In the genomic region with DNA sequence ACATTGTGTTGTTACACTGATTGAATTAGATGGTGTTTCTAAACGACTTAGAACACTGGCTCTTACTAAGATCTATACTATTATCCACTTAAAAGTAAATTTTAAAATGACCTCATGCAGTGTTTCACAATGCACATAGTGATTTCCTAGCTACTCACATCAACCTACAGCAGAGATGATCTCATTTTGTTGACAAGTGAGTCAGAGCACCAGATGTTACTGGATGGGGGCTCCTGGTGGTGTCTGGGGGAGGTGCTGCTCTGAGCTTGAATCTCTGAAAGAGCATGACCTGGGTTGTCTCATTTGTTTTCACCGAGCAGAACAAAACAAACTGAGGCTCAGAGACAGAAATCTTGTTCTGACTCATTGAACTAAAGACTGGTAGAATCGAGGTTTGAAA, we compare ENCODE assay signal across 19 mouse cellular contexts.
DNase-seq lines count a peak whose midpoint lies in the region; ATAC-seq and TF ChIP-seq lines count a peak whose summit lies in the region.
"Had no signal": no experiment of that assay in that cellular context is flagged by ENCODE, and none has a peak within 500 bp of the region (broad histone marks: within the 10 kb centered on the region; RNA-seq: fewer than 3 reads in every experiment).

No protein-coding gene starts in this region.

- 11% methylated on average over 3 of the region's 3 CpGs for WGBS in forebrain, postnatal 0 days
- 19% methylated on average over 3 of the region's 3 CpGs for WGBS in forebrain, embryonic 13.5 days
- 40% methylated on average over 3 of the region's 3 CpGs for WGBS in liver, postnatal 0 days (ENCODE audit: insufficient replicate concordance)
- 31% methylated on average over 3 of the region's 3 CpGs for WGBS in liver, embryonic 12.5 days (ENCODE audit: insufficient replicate concordance)
- WGBS in kidney, embryonic 15.5 days = 22% methylated on average over 3 of the region's 3 CpGs

- no peak for TF ChIP-seq CTCF in forebrain, postnatal 0 days (IDR thresholded peaks at IDR 0.05; ENCODE audit: low read depth)
- no peak for TF ChIP-seq CTCF in liver, postnatal 0 days (IDR thresholded peaks at IDR 0.05; ENCODE audit: low read depth)

- H3K27me3 ChIP-seq in forebrain, postnatal 0 days (ENCODE audit: insufficient read depth, low read length) = no peaks in the 10 kb centered on the region
- no peaks in the 10 kb centered on the region for H3K27me3 ChIP-seq in forebrain, embryonic 13.5 days
- H3K27me3 ChIP-seq in liver, postnatal 0 days (ENCODE audit: insufficient read depth, low read length) = no peaks in the 10 kb centered on the region
- H3K27me3 ChIP-seq in liver, embryonic 12.5 days (replicated peaks) = no peaks in the 10 kb centered on the region
- H3K27me3 ChIP-seq in kidney, embryonic 15.5 days = no peaks in the 10 kb centered on the region
- H3K27me3 ChIP-seq: embryonic facial prominence, embryonic 13.5 days; hindbrain, embryonic 12.5 days; limb, embryonic 15.5 days; stomach, embryonic 15.5 days had no signal

- no peaks in the 10 kb centered on the region for H3K4me1 ChIP-seq in forebrain, postnatal 0 days (ENCODE audit: insufficient read depth)
- peaks cover 3% of the 10 kb centered on the region; the same call in 1 of the 2 replicates for H3K4me1 ChIP-seq in forebrain, embryonic 13.5 days
- H3K4me1 ChIP-seq in liver, postnatal 0 days (ENCODE audit: insufficient read depth) = no peaks in the 10 kb centered on the region
- no peaks in the 10 kb centered on the region for H3K4me1 ChIP-seq in liver, embryonic 12.5 days
- no peaks in the 10 kb centered on the region for H3K4me1 ChIP-seq in kidney, embryonic 15.5 days
- H3K4me1 ChIP-seq: embryonic facial prominence, embryonic 13.5 days; hindbrain, embryonic 12.5 days; limb, embryonic 15.5 days; stomach, embryonic 15.5 days had no signal

- H3K36me3 ChIP-seq in forebrain, postnatal 0 days (ENCODE audit: insufficient read depth) = no peaks in the 10 kb centered on the region
- no peaks in the 10 kb centered on the region for H3K36me3 ChIP-seq in forebrain, embryonic 13.5 days (ENCODE audit: poor library complexity, severe bottlenecking)
- no peaks in the 10 kb centered on the region for H3K36me3 ChIP-seq in liver, postnatal 0 days (replicated peaks; ENCODE audit: insufficient read depth, low read length)
- no peaks in the 10 kb centered on the region for H3K36me3 ChIP-seq in liver, embryonic 12.5 days
- no peaks in the 10 kb centered on the region for H3K36me3 ChIP-seq in kidney, embryonic 15.5 days
- H3K36me3 ChIP-seq: embryonic facial prominence, embryonic 13.5 days; G1E; hindbrain, embryonic 12.5 days; limb, embryonic 15.5 days; stomach, embryonic 15.5 days had no signal

- no peak overlapping the region for H3K9ac ChIP-seq in forebrain, postnatal 0 days
- no peak overlapping the region for H3K9ac ChIP-seq in forebrain, embryonic 13.5 days
- H3K9ac ChIP-seq in liver, postnatal 0 days (replicated peaks) = no peak overlapping the region
- no peak overlapping the region for H3K9ac ChIP-seq in liver, embryonic 12.5 days
- no peak overlapping the region for H3K9ac ChIP-seq in kidney, embryonic 15.5 days
- H3K9ac ChIP-seq: embryonic facial prominence, embryonic 13.5 days; hindbrain, embryonic 12.5 days; limb, embryonic 15.5 days; stomach, embryonic 15.5 days had no signal

- H3K9me3 ChIP-seq in forebrain, postnatal 0 days (ENCODE audit: low read length) = no peaks in the 10 kb centered on the region
- H3K9me3 ChIP-seq in forebrain, embryonic 13.5 days (replicated peaks) = no peaks in the 10 kb centered on the region
- no peaks in the 10 kb centered on the region for H3K9me3 ChIP-seq in liver, postnatal 0 days (ENCODE audit: low read length)
- no peaks in the 10 kb centered on the region for H3K9me3 ChIP-seq in liver, embryonic 12.5 days (replicated peaks)
- H3K9me3 ChIP-seq in kidney, embryonic 15.5 days (replicated peaks) = no peaks in the 10 kb centered on the region
- H3K9me3 ChIP-seq: embryonic facial prominence, embryonic 13.5 days; G1E; hindbrain, embryonic 12.5 days; limb, embryonic 15.5 days; stomach, embryonic 15.5 days had no signal

- H3K4me2 ChIP-seq in forebrain, postnatal 0 days (ENCODE audit: low read depth) = no peak overlapping the region
- no peak overlapping the region for H3K4me2 ChIP-seq in forebrain, embryonic 13.5 days
- no peak overlapping the region for H3K4me2 ChIP-seq in liver, postnatal 0 days (ENCODE audit: low read depth, low read length)
- H3K4me2 ChIP-seq in liver, embryonic 12.5 days = no peak overlapping the region
- no peak overlapping the region for H3K4me2 ChIP-seq in kidney, embryonic 15.5 days
- H3K4me2 ChIP-seq: embryonic facial prominence, embryonic 13.5 days; hindbrain, embryonic 12.5 days; limb, embryonic 15.5 days; stomach, embryonic 15.5 days had no signal

- DNase-seq in forebrain, postnatal 0 days = no peak
- no peak for DNase-seq in liver, postnatal 0 days
- DNase-seq in adipocyte (ENCODE audit: low spot score) = peak; percentile 4
- DNase-seq in telencephalon, adult 2 months (ENCODE audit: low read depth, low spot score) = peak; percentile 31
- DNase-seq in spleen, postnatal 36 days (ENCODE audit: low spot score in 2 of 2) = no peak
- DNase-seq: cerebellum, postnatal 14 days; kidney, adult 11 months; lung, adult 2 months; midbrain, embryonic 14.5 days; thymus, postnatal 14 days had no signal

- no peak overlapping the region for H3K4me3 ChIP-seq in forebrain, postnatal 0 days (ENCODE audit: low read depth, low read length)
- H3K4me3 ChIP-seq in forebrain, embryonic 13.5 days = no peak overlapping the region
- H3K4me3 ChIP-seq in liver, postnatal 0 days (ENCODE audit: low read depth, low read length) = no peak overlapping the region
- no peak overlapping the region for H3K4me3 ChIP-seq in liver, embryonic 12.5 days
- no peak overlapping the region for H3K4me3 ChIP-seq in kidney, embryonic 15.5 days (replicated peaks)
- H3K4me3 ChIP-seq: embryonic facial prominence, embryonic 13.5 days; hindbrain, embryonic 12.5 days; limb, embryonic 15.5 days; stomach, embryonic 15.5 days had no signal

- ATAC-seq in forebrain, postnatal 0 days = peak; percentile 38; the same call in 1 of the 2 replicates
- no peak for ATAC-seq in forebrain, embryonic 13.5 days
- peak; percentile 97 for ATAC-seq in liver, postnatal 0 days
- no peak for ATAC-seq in liver, embryonic 12.5 days
- ATAC-seq in kidney, embryonic 15.5 days (replicated peaks; ENCODE audit: low FRiP score) = no peak
- ATAC-seq: activated CD4-positive, CD25-positive, alpha-beta regulatory T cell, adult 4 months had no signal

- no peak for TF ChIP-seq EP300 in liver, postnatal 0 days (IDR thresholded peaks at IDR 0.05; ENCODE audit: low read depth)

- H3K27ac ChIP-seq in forebrain, postnatal 0 days (ENCODE audit: low read depth, low read length) = no peak overlapping the region
- no peak overlapping the region for H3K27ac ChIP-seq in forebrain, embryonic 13.5 days
- no peak overlapping the region for H3K27ac ChIP-seq in liver, postnatal 0 days (ENCODE audit: low read depth)
- H3K27ac ChIP-seq in liver, embryonic 12.5 days = no peak overlapping the region
- H3K27ac ChIP-seq in kidney, embryonic 15.5 days = no peak overlapping the region
- H3K27ac ChIP-seq: embryonic facial prominence, embryonic 13.5 days; hindbrain, embryonic 12.5 days; limb, embryonic 15.5 days; stomach, embryonic 15.5 days had no signal

Comparison
In these comparisons a context has a peak if more than half of its experiments do, and no peak if none do; other contexts are left out.
1. ATAC-seq: peak in forebrain, postnatal 0 days (single experiment) and liver, postnatal 0 days (single experiment); none in forebrain, embryonic 13.5 days (single experiment), liver, embryonic 12.5 days (single experiment) and kidney, embryonic 15.5 days (single experiment).
2. DNase-seq: peak in adipocyte (single experiment) and telencephalon, adult 2 months (single experiment); none in forebrain, postnatal 0 days (single experiment), liver, postnatal 0 days (single experiment) and spleen, postnatal 36 days (0 of 2).